Mouse (Mus musculus) left cerebral cortex, adult 9 months (tissue): ENCODE results near the gene Ccnyl1.
A peak's percentile ranks its signal among the peaks of the same experiment; 100 is the strongest.

Experiments used
- DNase-seq, 2 experiments: peaks; one replicate each; pipeline ENCODE4 v3.0.0; 2022; ENCODE audit warnings: low spot score in 2 of 2

Ccnyl1 gene

GRCm38 (mm10) chr1:64701780-64702179 lies 11.5 kb downstream of the Ccnyl1 start:
- no peak for DNase-seq

GRCm38 (mm10) chr1:64705230-64705629 lies 15.0 kb downstream of the Ccnyl1 start:
- peak in 1 of 2 experiments; percentile 79 for DNase-seq

GRCm38 (mm10) chr1:64706610-64707009 lies 16.4 kb downstream of the Ccnyl1 start:
- no peak for DNase-seq

DNA sequence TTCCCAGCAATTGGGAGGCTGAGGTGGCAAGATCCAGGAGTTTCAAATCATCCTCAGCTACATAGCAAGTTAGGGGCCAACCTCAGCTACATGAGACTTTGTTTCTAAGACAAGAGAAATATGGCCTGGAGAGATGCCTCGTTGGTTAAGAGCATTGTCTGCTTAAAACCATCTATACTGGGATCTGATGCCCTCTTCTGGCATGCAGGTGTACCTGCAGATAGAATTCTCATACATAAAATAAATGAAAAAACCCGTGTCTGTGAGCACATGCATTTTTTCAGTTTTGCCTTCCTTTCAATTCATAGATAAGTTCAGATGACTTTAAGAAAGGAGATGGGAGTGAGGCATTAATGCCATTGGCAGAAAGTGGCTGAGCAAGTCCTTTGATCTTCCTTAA lies 19.6 kb downstream of the Ccnyl1 start:
- DNase-seq = no peak

GRCm38 (mm10) chr1:64712006-64712760 lies 21.9 kb downstream of the Ccnyl1 start:
- no peak for DNase-seq

DNA sequence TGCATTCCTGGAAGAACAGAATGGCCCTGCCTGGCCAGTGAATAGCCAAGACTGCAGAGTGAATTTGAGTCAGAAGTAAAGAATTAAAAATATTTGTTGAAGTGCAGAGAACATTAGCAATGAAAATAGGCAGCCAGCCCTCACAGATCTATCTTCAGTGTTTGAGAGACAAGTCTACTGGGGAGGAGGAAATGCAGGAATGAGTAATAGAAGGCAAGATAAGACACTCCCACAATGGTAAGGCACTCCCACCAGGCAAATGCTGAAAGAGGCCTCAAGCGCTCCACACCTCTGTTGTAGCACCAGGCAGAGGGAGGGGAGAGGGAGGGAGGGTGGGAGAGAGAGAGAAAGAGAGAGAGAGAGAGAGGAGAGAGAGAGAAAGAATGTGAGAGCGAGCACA lies 25.2 kb downstream of the Ccnyl1 start:
- no peak for DNase-seq

GRCm38 (mm10) chr1:64716589-64717304 lies 26.5 kb downstream of the Ccnyl1 start:
- no peak for DNase-seq

- peak in 1 of 2 experiments; percentile 61 for DNase-seq
These were observed 27.2 kb downstream of the Ccnyl1 start for GRCm38 (mm10) chr1:64717504-64717903.

DNA sequence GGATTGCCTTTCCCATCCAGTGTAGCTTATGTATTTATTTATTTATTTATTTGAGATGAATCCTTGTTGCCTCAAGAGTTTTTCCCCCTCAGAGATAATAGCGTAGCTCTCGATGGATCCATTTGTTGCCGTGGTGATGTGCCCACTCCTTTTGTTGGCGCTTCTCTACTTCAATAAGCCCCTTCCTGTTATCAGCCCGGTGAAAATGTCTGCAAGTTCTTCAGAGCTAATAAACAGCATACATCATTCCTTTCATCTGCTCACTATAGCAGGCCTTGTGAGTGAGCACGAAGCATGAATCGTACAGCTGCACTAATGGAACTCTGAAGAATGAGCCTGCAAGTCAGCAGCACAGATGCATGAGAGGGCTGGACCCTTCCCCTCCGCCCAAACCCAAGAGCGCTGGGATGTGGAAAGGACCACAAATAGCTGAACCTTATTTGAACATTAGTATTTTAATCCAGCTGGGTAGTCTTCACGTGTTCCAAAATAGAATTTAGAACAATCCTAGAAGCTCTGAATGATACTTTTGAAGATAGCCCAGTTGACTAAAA lies 30.9 kb downstream of the Ccnyl1 start:
- no peak for DNase-seq

- DNase-seq = no peak
These were observed 39.8 kb downstream of the Ccnyl1 start for GRCm38 (mm10) chr1:64730046-64730445.

GRCm38 (mm10) chr1:64731341-64732020 lies 41.2 kb downstream of the Ccnyl1 start:
- DNase-seq = no peak

- DNase-seq = no peak
These were observed 41.9 kb downstream of the Ccnyl1 start for GRCm38 (mm10) chr1:64732161-64732560.

- DNase-seq = no peak
These were observed 42.5 kb downstream of the Ccnyl1 start for GRCm38 (mm10) chr1:64732637-64733200.

DNA sequence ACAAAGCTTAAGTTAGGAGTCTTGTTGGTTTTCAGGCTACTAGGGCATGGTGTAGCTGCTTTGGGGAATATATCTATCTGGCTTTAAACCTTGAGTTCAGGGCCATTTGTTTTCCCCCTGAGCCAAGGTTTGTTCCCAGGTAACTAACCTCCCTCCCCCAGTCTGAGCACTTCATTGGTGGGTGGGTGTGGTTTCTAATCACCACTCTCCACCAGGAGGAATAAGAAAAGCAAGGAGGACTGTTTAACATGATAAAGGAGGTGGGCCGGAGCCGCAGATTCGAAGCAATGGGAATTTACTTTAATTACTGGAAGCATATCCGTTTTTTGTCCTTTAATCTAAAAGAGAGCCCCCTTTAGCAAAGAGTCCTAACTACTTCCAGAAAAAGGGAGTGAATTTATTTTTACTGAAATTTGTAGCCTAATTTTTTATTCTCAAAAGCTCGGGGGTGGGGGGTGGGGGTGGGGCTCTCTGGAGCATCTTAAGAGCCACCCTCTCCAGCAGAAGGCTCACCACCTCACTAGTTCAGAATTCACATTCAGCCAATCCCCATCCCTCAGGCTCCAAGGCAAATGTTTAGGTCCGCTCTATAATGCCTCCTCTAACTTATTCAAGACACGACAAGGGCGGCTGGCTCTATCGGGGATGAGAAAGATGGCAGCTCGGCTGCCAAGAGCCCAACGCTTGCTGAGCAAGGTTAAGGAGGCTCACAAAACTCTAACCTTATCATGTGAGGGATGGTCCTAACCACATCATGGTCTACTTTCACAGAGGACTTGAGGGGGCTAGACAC lies 43.4 kb downstream of the Ccnyl1 start:
- DNase-seq = no peak

- DNase-seq = no peak
These were observed 44.8 kb downstream of the Ccnyl1 start for GRCm38 (mm10) chr1:64734771-64735750.

- no peak for DNase-seq
These were observed 45.8 kb downstream of the Ccnyl1 start for GRCm38 (mm10) chr1:64735781-64736680.

- DNase-seq = no peak
These were observed 46.6 kb downstream of the Ccnyl1 start for GRCm38 (mm10) chr1:64736681-64737501.
